Mouse (Mus musculus) E14TG2a.4 (cell line): ENCODE results near the gene Slc1a3.

ENCODE experiments used
- H3K27me3 ChIP-seq: 2 replicates; pipeline ENCODE4 v1.6.1; 2014; ENCODE audit warnings: low read length, control low read depth; ENCODE audit not compliant: insufficient read depth
- H3K36me3 ChIP-seq: 2 replicates; pipeline ENCODE4 v1.6.1; 2014; ENCODE audit warnings: low read length, control low read depth; ENCODE audit not compliant: insufficient read depth
- H3K4me1 ChIP-seq: replicated peaks from 2 replicates; pipeline ENCODE4 v1.6.1; 2014; ENCODE audit warnings: low read depth, low read length, control low read depth
- H3K4me3 ChIP-seq: replicated peaks from 2 replicates; pipeline ENCODE4 v1.5.1; 2014; ENCODE audit warnings: mild to moderate bottlenecking, low read length
- H3K9me3 ChIP-seq: 2 replicates; pipeline ENCODE4 v1.6.1; 2014; ENCODE audit warnings: low read length, control low read depth
- CTCF ChIP-seq: conservative IDR thresholded peaks from 2 replicates; pipeline ENCODE4 v1.5.1; 2014; ENCODE audit warnings: low read length
- NANOG ChIP-seq: IDR thresholded peaks from 2 replicates; pipeline ENCODE4 v1.6.1; 2014; ENCODE audit warnings: borderline replicate concordance, low read length, mixed read lengths
- POU5F1 ChIP-seq: IDR thresholded peaks from 2 replicates; pipeline ENCODE4 v1.6.1; 2014; ENCODE audit warnings: low read length, borderline replicate concordance

Gene Slc1a3

DNA sequence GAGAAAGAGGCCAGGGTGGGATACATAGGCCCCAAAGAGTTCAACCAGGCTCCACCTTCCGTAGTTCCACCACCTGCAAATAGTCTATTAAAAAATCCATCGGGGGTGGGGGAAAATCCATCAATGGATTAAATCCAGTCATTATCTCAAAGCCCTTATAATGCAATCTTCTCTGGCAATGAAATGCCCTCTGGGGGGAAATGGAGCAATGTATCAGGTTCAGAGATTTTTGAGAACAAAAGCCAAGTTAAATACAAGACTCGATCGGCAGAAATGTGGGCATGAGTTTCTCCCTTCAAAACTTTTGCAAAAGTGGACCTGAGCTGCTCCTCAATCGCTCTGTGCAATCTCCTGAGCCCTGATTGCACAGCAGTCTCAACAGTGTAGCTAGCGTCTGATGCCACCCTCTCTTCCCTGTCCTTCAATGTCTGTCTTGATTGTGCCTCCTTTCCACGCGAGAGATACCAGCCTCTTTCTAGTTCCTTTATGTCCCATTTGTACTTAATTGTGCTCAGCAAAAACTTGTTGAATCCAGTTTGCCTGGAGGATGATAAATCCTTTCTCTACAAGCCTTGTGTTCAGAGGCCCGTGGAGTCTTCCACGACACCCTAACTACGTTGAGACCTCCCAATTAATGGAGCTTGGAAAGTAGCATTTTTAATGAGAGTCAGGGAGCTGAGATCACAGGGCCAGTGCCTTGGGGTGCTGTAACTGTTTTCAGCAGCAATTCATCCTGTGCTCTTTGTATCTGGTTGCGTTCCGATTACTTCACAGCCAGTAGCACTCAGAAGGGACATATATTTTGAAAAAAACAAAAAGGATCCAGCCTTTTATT is 109.0 kb downstream of the Slc1a3 start:
- H3K27me3 ChIP-seq: peaks cover 7% of the 10 kb centered on the region; the same call in 1 of the 2 replicates
- H3K4me3 ChIP-seq: no peak overlapping the region
- H3K36me3 ChIP-seq: no peaks in the 10 kb centered on the region
- TF ChIP-seq CTCF: no peak
- no peak for TF ChIP-seq POU5F1
- TF ChIP-seq NANOG: no peak
- H3K9me3 ChIP-seq: no peaks in the 10 kb centered on the region
- H3K4me1 ChIP-seq: peaks cover 3% of the 10 kb centered on the region; the same call in 1 of the 2 replicates

DNA sequence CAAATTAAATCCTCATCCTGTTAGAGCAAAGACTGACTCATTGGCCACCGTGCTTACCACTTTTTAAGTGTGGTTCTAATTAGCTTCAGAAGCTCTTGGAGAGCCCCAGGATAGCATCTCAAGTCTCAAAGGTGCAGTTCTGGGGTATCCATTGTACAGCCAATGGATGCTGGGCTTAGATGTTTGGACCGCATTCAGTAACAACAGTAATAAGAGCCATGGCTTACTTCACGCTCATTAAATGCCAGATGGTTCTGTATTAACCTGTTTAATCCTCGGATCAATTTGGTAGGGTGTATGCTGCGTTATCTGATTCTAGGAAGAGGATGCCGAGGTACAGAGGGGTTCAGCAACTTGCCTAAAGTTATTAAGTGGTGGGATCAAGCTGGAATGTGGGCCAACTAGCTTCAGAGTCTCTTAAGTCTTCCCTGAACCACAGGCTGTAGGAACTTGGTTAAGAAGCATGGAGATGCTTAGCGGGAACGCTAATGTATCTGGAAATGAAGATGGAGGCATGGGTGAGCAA is 114.1 kb downstream of the Slc1a3 start:
- Histone ChIP-seq H3K27me3 (peaks cover 15% of the 10 kb centered on the region; the same call in 1 of the 2 replicates), H3K4me3 (no peak overlapping the region), H3K36me3 (no peaks in the 10 kb centered on the region), H3K9me3 (no peaks in the 10 kb centered on the region), H3K4me1 (peaks cover 18% of the 10 kb centered on the region)
- no peak for TF ChIP-seq POU5F1
- no peak for TF ChIP-seq CTCF
- no peak for TF ChIP-seq NANOG

DNA sequence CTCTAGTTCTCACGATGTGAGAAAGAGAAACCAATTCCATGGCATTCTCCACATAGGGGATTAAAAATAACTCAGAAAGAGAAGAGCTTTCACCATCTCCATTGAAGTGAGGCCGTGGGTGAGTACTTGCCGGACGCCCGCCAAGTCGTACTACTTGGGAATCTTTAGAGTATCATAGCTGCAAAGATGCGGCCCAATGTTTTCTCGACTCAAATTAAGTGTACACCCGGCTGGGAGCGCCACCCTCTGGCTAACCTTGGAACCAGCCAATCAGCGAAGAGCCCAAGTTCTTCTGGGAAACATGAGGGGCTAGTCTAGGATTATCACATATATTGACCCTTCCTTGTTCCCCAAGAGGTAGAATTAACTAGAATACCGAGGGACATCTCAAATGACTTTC is 115.3 kb downstream of the Slc1a3 start:
- Histone ChIP-seq H3K9me3 (no peaks in the 10 kb centered on the region), H3K27me3 (peaks cover 15% of the 10 kb centered on the region; the same call in 1 of the 2 replicates), H3K36me3 (no peaks in the 10 kb centered on the region), H3K4me1 (peaks cover 18% of the 10 kb centered on the region), H3K4me3 (no peak overlapping the region)
- no peak for TF ChIP-seq NANOG
- peak; percentile 35 for TF ChIP-seq CTCF

DNA sequence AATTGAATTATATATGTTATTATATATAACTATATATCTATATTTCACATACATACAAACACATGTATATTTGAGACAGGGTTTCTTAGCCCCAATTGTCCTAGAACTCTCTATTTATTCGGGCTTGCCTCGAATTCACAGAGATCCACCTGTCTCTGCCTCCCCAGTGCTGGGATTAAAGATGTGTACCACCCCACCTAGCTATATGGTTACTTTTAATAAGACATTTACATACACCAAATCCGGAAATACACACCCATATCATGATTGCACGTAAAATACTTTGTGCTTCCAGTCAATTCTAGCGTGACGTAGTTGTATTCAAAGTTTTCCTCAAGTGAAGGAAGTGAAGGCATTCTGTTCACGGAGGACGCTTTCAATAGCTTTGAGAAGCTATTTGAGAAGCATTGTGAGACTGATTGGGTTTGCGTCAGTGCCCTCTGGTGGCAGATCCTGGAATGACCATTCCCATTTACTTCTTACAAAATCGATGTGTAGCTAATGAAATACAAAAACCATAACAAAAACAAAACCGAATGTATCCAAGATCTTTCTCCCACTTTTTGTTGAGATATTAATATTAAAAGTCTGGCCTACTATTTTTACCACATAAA is 121.0 kb downstream of the Slc1a3 start:
- Histone ChIP-seq H3K9me3 (no peaks in the 10 kb centered on the region), H3K27me3 (0 out of 2 replicates have a peak, but pooled peaks cover 3% of the 10 kb centered on the region)

DNA sequence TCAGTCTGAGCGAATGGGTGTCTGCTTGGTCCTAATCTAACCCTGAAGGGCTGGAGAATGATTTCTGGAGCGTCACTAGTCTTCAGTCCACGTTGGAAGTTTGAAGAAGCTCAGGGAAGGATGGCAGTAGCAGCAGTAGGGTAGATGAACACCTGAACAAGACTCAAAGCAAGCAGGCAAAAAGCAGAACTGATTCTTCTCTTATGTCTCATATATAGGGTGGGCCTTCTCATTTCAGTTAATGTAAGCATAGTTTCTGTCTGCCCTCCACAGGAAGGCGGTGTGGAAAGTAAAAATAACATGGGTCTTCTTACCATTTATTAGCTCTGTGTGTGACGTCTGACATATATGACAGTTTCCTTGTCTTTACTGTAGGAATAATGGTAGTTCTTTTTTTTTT is 122.5 kb downstream of the Slc1a3 start:
- Histone ChIP-seq H3K9me3 (no peaks in the 10 kb centered on the region), H3K36me3 (no peaks in the 10 kb centered on the region), H3K27me3 (0 out of 2 replicates have a peak, but pooled peaks cover 3% of the 10 kb centered on the region), H3K4me1 (peaks cover 8% of the 10 kb centered on the region; the same call in 1 of the 2 replicates), H3K4me3 (no peak overlapping the region)
- TF ChIP-seq NANOG (no peak), CTCF (no peak), POU5F1 (no peak)

More for the DNA sequence above, 121.0 kb downstream of the Slc1a3 start:
- peak; percentile 83 for TF ChIP-seq CTCF
- TF ChIP-seq POU5F1: no peak
- TF ChIP-seq NANOG: no peak
- no peaks in the 10 kb centered on the region for H3K36me3 ChIP-seq
- H3K4me1 ChIP-seq: peaks cover 15% of the 10 kb centered on the region
- H3K4me3 ChIP-seq: no peak overlapping the region

DNA sequence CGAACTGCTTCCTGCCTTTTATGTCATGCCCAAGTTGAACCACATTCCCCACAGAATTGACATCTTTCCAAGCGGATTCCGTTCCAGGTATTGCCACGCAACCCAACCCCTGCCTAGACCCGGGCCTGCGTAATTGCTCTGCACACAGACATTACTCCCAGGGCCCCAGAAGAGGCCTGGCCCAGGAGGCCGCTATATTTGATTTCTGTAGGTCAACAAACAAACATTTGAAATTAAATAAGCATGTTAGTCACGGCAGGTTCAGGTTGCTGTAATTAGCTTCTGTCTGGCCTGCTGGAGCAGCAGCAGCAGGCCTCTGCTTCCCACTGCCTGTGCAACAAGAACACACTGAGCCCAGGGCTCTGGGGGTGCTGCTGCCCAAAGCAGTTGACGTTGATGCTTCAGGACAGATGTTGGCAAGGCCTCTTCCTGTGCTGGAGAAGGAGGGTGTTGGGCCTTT is 123.7 kb downstream of the Slc1a3 start:
- TF ChIP-seq NANOG (no peak), CTCF (no peak), POU5F1 (no peak)
- no peaks in the 10 kb centered on the region for H3K27me3 ChIP-seq
- no peaks in the 10 kb centered on the region for H3K36me3 ChIP-seq
- H3K9me3 ChIP-seq: no peaks in the 10 kb centered on the region
- H3K4me3 ChIP-seq: no peak overlapping the region
- H3K4me1 ChIP-seq: peaks cover 8% of the 10 kb centered on the region; the same call in 1 of the 2 replicates
